Mouse (Mus musculus): Measurements from ENCODE around the gene Srsf6. TPM values are rescaled to one million over a fixed set of nuclear protein-coding genes. Genes with fewer than 3 reads are reported as not detected.

Srsf6 gene
- polyA plus RNA-seq, 1 experiment: 129 TPM

- TF ChIP-seq POLR2A (IDR thresholded peaks at IDR 0.05; ENCODE audit: extremely low read depth, insufficient read depth, low read length): no peak
- TF ChIP-seq CTCF (IDR thresholded peaks at IDR 0.05; ENCODE audit: extremely low read depth, insufficient read depth, low read length): no peak
- no peak overlapping the region for H3K27ac ChIP-seq (ENCODE audit: insufficient read depth, low read length)
Observed at GRCm38 (mm10) chr2:162930516-162931122, 709 bp upstream of the Srsf6 start.

GRCm38 (mm10) chr2:162931674-162932650 lies 634 bp downstream of the Srsf6 start:
- H3K4me3 ChIP-seq (ENCODE audit: insufficient read depth, low read length): peak overlapping the region; percentile 46
- no peak for TF ChIP-seq CTCF (IDR thresholded peaks at IDR 0.05; ENCODE audit: extremely low read depth, insufficient read depth, low read length)
- TF ChIP-seq POLR2A (IDR thresholded peaks at IDR 0.05; ENCODE audit: extremely low read depth, insufficient read depth, low read length): peak; percentile 19; the same call in 1 of the 2 replicates
- peaks cover 5% of the 10 kb centered on the region for H3K4me1 ChIP-seq (ENCODE audit: control insufficient read depth, insufficient read depth, low read length)

More at GRCm38 (mm10) chr2:162930516-162931122, 709 bp upstream of the Srsf6 start:
- Histone ChIP-seq H3K4me1 (ENCODE audit: control insufficient read depth, insufficient read depth, low read length) (peaks cover 5% of the 10 kb centered on the region), H3K4me3 (ENCODE audit: insufficient read depth, low read length) (peak overlapping the region; percentile 46)

GRCm38 (mm10) chr2:162932706-162933105 lies 1.4 kb downstream of the Srsf6 start:
- Histone ChIP-seq H3K4me3 (ENCODE audit: insufficient read depth, low read length) (peak overlapping the region; percentile 46), H3K4me1 (ENCODE audit: control insufficient read depth, insufficient read depth, low read length) (peaks cover 5% of the 10 kb centered on the region), H3K27ac (ENCODE audit: insufficient read depth, low read length) (no peak overlapping the region)
- TF ChIP-seq CTCF (IDR thresholded peaks at IDR 0.05; ENCODE audit: extremely low read depth, insufficient read depth, low read length) (no peak), POLR2A (IDR thresholded peaks at IDR 0.05; ENCODE audit: extremely low read depth, insufficient read depth, low read length) (no peak)

More at GRCm38 (mm10) chr2:162931674-162932650, 634 bp downstream of the Srsf6 start:
- peak overlapping the region; percentile 99 for H3K27ac ChIP-seq (ENCODE audit: insufficient read depth, low read length)

- TF ChIP-seq CTCF (IDR thresholded peaks at IDR 0.05; ENCODE audit: extremely low read depth, insufficient read depth, low read length) (no peak), POLR2A (IDR thresholded peaks at IDR 0.05; ENCODE audit: extremely low read depth, insufficient read depth, low read length) (no peak)
- Histone ChIP-seq H3K27ac (ENCODE audit: insufficient read depth, low read length) (no peak overlapping the region), H3K4me1 (ENCODE audit: control insufficient read depth, insufficient read depth, low read length) (peaks cover 5% of the 10 kb centered on the region), H3K4me3 (ENCODE audit: insufficient read depth, low read length) (no peak overlapping the region)
Observed at GRCm38 (mm10) chr2:162934421-162934820, 3.1 kb downstream of the Srsf6 start.

GRCm38 (mm10) chr2:162935700-162936099 lies 4.4 kb downstream of the Srsf6 start:
- TF ChIP-seq POLR2A (IDR thresholded peaks at IDR 0.05; ENCODE audit: extremely low read depth, insufficient read depth, low read length) (no peak), CTCF (IDR thresholded peaks at IDR 0.05; ENCODE audit: extremely low read depth, insufficient read depth, low read length) (no peak)
- Histone ChIP-seq H3K27ac (ENCODE audit: insufficient read depth, low read length) (no peak overlapping the region), H3K4me3 (ENCODE audit: insufficient read depth, low read length) (no peak overlapping the region), H3K4me1 (ENCODE audit: control insufficient read depth, insufficient read depth, low read length) (peaks cover 5% of the 10 kb centered on the region)

GRCm38 (mm10) chr2:162939562-162939961 lies 8.2 kb downstream of the Srsf6 start:
- Histone ChIP-seq H3K4me3 (ENCODE audit: insufficient read depth, low read length) (no peak overlapping the region), H3K4me1 (ENCODE audit: control insufficient read depth, insufficient read depth, low read length) (no peaks in the 10 kb centered on the region), H3K27ac (ENCODE audit: insufficient read depth, low read length) (no peak overlapping the region)
- TF ChIP-seq POLR2A (IDR thresholded peaks at IDR 0.05; ENCODE audit: extremely low read depth, insufficient read depth, low read length) (no peak), CTCF (IDR thresholded peaks at IDR 0.05; ENCODE audit: extremely low read depth, insufficient read depth, low read length) (no peak)

GRCm38 (mm10) chr2:162943148-162943846 lies 12.0 kb downstream of the Srsf6 start, which contains the start of gene L3mbtl1:
TSS of gene L3mbtl1 (plus strand) at chr2:162943472.
- peak within 1 kb of the TSS; percentile 79 for H3K27ac ChIP-seq (ENCODE audit: insufficient read depth, low read length)
- TF ChIP-seq POLR2A (IDR thresholded peaks at IDR 0.05; ENCODE audit: extremely low read depth, insufficient read depth, low read length) (no peak; the same call in 1 of the 2 replicates), CTCF (IDR thresholded peaks at IDR 0.05; ENCODE audit: extremely low read depth, insufficient read depth, low read length) (no peak)
- H3K4me1 ChIP-seq (ENCODE audit: control insufficient read depth, insufficient read depth, low read length): 0 out of 2 replicates have a peak, but pooled peaks cover 1% of the 10 kb centered on the region
- peak within 1 kb of the TSS; percentile 78 for H3K4me3 ChIP-seq (ENCODE audit: insufficient read depth, low read length)

GRCm38 (mm10) chr2:162943931-162944330 lies 12.6 kb downstream of the Srsf6 start:
- TF ChIP-seq POLR2A (IDR thresholded peaks at IDR 0.05; ENCODE audit: extremely low read depth, insufficient read depth, low read length) (no peak), CTCF (IDR thresholded peaks at IDR 0.05; ENCODE audit: extremely low read depth, insufficient read depth, low read length) (no peak)
- H3K4me3 ChIP-seq (ENCODE audit: insufficient read depth, low read length): peak overlapping the region; percentile 78
- H3K27ac ChIP-seq (ENCODE audit: insufficient read depth, low read length): 0 out of 2 replicates have a peak overlapping the region, but pooled peaks have one; percentile 79
- 0 out of 2 replicates have a peak, but pooled peaks cover 1% of the 10 kb centered on the region for H3K4me1 ChIP-seq (ENCODE audit: control insufficient read depth, insufficient read depth, low read length)

- Histone ChIP-seq H3K4me3 (ENCODE audit: insufficient read depth, low read length) (no peak overlapping the region), H3K4me1 (ENCODE audit: control insufficient read depth, insufficient read depth, low read length) (0 out of 2 replicates have a peak, but pooled peaks cover 1% of the 10 kb centered on the region), H3K27ac (ENCODE audit: insufficient read depth, low read length) (no peak overlapping the region)
- TF ChIP-seq CTCF (IDR thresholded peaks at IDR 0.05; ENCODE audit: extremely low read depth, insufficient read depth, low read length) (no peak), POLR2A (IDR thresholded peaks at IDR 0.05; ENCODE audit: extremely low read depth, insufficient read depth, low read length) (no peak)
Observed at GRCm38 (mm10) chr2:162946964-162947363, 15.6 kb downstream of the Srsf6 start.
